Comparison of ENCODE assay signal across 22 mouse cellular contexts in the genomic region with DNA sequence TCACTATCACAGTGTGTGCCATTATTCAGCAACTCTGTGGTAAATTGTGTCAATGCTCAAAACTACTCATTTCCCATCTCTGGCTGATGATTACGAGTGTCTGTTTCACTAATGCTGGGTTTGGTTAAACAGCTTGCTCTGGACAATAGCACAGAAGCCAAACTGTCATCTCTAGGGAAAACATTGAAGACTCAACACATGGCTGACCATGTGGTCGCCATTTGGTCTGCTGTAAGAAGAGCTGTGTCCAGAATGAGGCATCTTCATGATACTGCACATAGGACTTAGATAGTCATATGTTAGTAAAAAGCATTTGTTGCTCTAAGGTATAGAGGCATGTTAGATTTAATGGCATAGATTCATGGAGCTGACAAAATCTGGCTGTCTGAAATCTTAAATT.
A peak's percentile ranks its signal among the peaks of the same experiment; 100 is the strongest.
DNase-seq lines count a peak whose midpoint lies in the region; ATAC-seq and TF ChIP-seq lines count a peak whose summit lies in the region.
"Had no signal": no experiment of that assay in that cellular context is flagged by ENCODE, and none has a peak within 500 bp of the region (broad histone marks: within the 10 kb centered on the region; RNA-seq: fewer than 3 reads in every experiment).

No protein-coding gene starts in this region.

- no peak for DNase-seq in cerebellum, postnatal 4 days (ENCODE audit: low spot score in 2 of 2)
- peak; percentile 33 for DNase-seq in midbrain, postnatal 0 days (ENCODE audit: low spot score)
- no peak for DNase-seq in midbrain, embryonic 11.5 days (ENCODE audit: low spot score, missing footprints)
- peak; percentile 26 to 65 for DNase-seq in cerebellum, postnatal 14 days
- DNase-seq in kidney, postnatal 25 days = no peak
- no peak for DNase-seq in lung, postnatal 25 days (ENCODE audit: low spot score)
- DNase-seq in heart, postnatal 4 days = no peak
- DNase-seq: adrenal gland, postnatal 10 days; gastrocnemius, postnatal 14 days; heart, adult 18-20 months; kidney, adult 11 months; layer of hippocampus, postnatal 36 days; right cerebral cortex, postnatal 4 days had no signal

- no peak overlapping the region for H3K4me2 ChIP-seq in midbrain, postnatal 0 days (ENCODE audit: low read depth, low read length, poor library complexity, severe bottlenecking)
- no peak overlapping the region for H3K4me2 ChIP-seq in midbrain, embryonic 11.5 days
- H3K4me2 ChIP-seq: heart, embryonic 15.5 days; limb, embryonic 15.5 days; midbrain, embryonic 15.5 days had no signal

- TF ChIP-seq CTCF in midbrain, postnatal 0 days (IDR thresholded peaks at IDR 0.05) = no peak

- H3K9me3 ChIP-seq in midbrain, postnatal 0 days (ENCODE audit: low read length) = no peaks in the 10 kb centered on the region
- no peaks in the 10 kb centered on the region for H3K9me3 ChIP-seq in midbrain, embryonic 11.5 days (ENCODE audit: control insufficient read depth, low read length)
- H3K9me3 ChIP-seq: heart, embryonic 15.5 days; limb, embryonic 15.5 days; megakaryocyte, embryonic 14.5 days; midbrain, embryonic 15.5 days had no signal

- no peak overlapping the region for H3K4me3 ChIP-seq in midbrain, postnatal 0 days (ENCODE audit: low read depth, low read length)
- no peak overlapping the region for H3K4me3 ChIP-seq in midbrain, embryonic 11.5 days (ENCODE audit: low read depth, low read length)
- H3K4me3 ChIP-seq: heart, embryonic 15.5 days; limb, embryonic 15.5 days; megakaryocyte, embryonic 14.5 days; midbrain, embryonic 15.5 days had no signal

- WGBS in midbrain, postnatal 0 days = 80% methylated on average over 2 of the region's 2 CpGs
- 76% methylated on average over 2 of the region's 2 CpGs for WGBS in midbrain, embryonic 11.5 days

- H3K4me1 ChIP-seq in midbrain, postnatal 0 days (ENCODE audit: insufficient read depth, low read length) = no peaks in the 10 kb centered on the region
- H3K4me1 ChIP-seq in midbrain, embryonic 11.5 days (ENCODE audit: control insufficient read depth, insufficient read depth, low read length) = no peaks in the 10 kb centered on the region
- H3K4me1 ChIP-seq: heart, embryonic 15.5 days; limb, embryonic 15.5 days; megakaryocyte, embryonic 14.5 days; midbrain, embryonic 15.5 days had no signal

- peak; percentile 76 for ATAC-seq in cerebellum, adult (ENCODE audit: insufficient number of reproducible peaks, low FRiP score, low TSS enrichment)
- no peak for ATAC-seq in midbrain, postnatal 0 days (ENCODE audit: low FRiP score)
- no peak for ATAC-seq in midbrain, embryonic 11.5 days (ENCODE audit: low FRiP score)
- ATAC-seq: activated CD4-positive, CD25-positive, alpha-beta regulatory T cell, adult 4 months; lung, postnatal 0 days; midbrain, embryonic 15.5 days; Patski had no signal

- H3K36me3 ChIP-seq in midbrain, postnatal 0 days (ENCODE audit: insufficient read depth, low read length) = no peaks in the 10 kb centered on the region
- no peaks in the 10 kb centered on the region for H3K36me3 ChIP-seq in midbrain, embryonic 11.5 days (ENCODE audit: control insufficient read depth, insufficient read depth, low read length)
- H3K36me3 ChIP-seq: heart, embryonic 15.5 days; limb, embryonic 15.5 days; midbrain, embryonic 15.5 days had no signal

- no peaks in the 10 kb centered on the region for H3K27me3 ChIP-seq in midbrain, postnatal 0 days (ENCODE audit: insufficient read depth, low read length)
- H3K27me3 ChIP-seq in midbrain, embryonic 11.5 days (ENCODE audit: control insufficient read depth, insufficient read depth, low read length) = no peaks in the 10 kb centered on the region
- H3K27me3 ChIP-seq: heart, embryonic 15.5 days; limb, embryonic 15.5 days; megakaryocyte, embryonic 14.5 days; midbrain, embryonic 15.5 days had no signal

- no peak overlapping the region for H3K9ac ChIP-seq in midbrain, postnatal 0 days (replicated peaks; ENCODE audit: low read length, poor library complexity, severe bottlenecking)
- no peak overlapping the region for H3K9ac ChIP-seq in midbrain, embryonic 11.5 days (ENCODE audit: low read length)
- H3K9ac ChIP-seq: heart, embryonic 15.5 days; limb, embryonic 15.5 days; midbrain, embryonic 15.5 days had no signal

- H3K27ac ChIP-seq in midbrain, postnatal 0 days (ENCODE audit: low read depth, low read length) = no peak overlapping the region
- H3K27ac ChIP-seq in midbrain, embryonic 11.5 days (ENCODE audit: low read depth, low read length) = no peak overlapping the region
- H3K27ac ChIP-seq: heart, embryonic 15.5 days; limb, embryonic 15.5 days; midbrain, embryonic 15.5 days; stomach, postnatal 0 days had no signal

Comparison
In these comparisons a context has a peak if more than half of its experiments do, and no peak if none do; other contexts are left out.
1. DNase-seq: peak in midbrain, postnatal 0 days (single experiment) and cerebellum, postnatal 14 days (2 of 2); none in cerebellum, postnatal 4 days (0 of 2), midbrain, embryonic 11.5 days (single experiment), kidney, postnatal 25 days (0 of 2), lung, postnatal 25 days (single experiment) and heart, postnatal 4 days (single experiment).